Mouse (Mus musculus): ENCODE measurements around the gene Gm20696. TPM values are rescaled to one million over a fixed set of nuclear protein-coding genes. Genes with fewer than 3 reads are reported as not detected.

Gene Gm20696
- polyA plus RNA-seq, 1 experiment = 3.0 TPM

DNA sequence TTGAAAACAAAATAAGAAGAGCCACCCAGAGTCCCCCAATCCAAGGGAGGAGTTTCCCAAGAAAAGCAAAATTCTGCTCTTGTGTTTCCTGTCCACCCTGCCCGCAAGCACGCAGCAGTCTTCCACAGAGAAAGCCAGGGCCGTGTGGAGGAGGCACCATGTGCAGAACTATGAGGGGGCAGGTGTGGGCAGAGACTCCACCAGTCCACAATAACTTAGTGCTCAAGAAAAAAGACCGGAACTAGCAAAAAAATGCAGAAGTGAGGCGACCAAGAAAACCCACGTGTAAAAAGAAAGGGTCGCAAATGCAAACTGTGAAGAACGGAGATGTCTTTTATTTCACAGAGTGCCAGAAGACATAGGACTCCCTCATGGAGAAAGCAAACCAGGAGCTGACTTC is 371.1 kb downstream of the Gm20696 start:
- no peak for TF ChIP-seq CTCF (IDR thresholded peaks at IDR 0.05; ENCODE audit: low read depth, low read length)
- Histone ChIP-seq H3K4me1 (ENCODE audit: control insufficient read depth, insufficient read depth, low read length) (peaks cover 7% of the 10 kb centered on the region), H3K27ac (ENCODE audit: insufficient read depth, low read depth, low read length) (no peak overlapping the region), H3K4me3 (ENCODE audit: insufficient read depth, low read length) (no peak overlapping the region)

DNA sequence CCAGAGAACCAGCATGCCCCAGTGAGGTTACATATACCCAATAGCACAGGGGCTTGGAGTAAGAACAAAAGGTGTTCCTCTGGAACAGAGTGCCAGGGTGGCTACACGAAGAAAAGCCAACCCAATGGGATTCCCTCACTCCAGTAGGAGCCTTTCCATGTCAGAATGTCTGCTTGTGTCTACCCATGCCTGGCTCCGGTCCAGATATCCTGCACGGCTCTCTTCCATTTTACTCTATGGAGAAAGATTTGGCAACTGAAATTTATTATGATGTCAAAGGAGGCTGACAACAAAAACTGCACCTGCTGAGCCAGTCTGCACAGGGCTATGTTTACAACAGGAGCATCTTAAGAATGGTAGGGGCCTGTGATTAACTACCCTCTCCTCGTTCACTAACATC is 377.4 kb downstream of the Gm20696 start:
- no peaks in the 10 kb centered on the region for H3K4me1 ChIP-seq (ENCODE audit: control insufficient read depth, insufficient read depth, low read length)
- H3K27ac ChIP-seq (ENCODE audit: insufficient read depth, low read depth, low read length) = no peak overlapping the region
- no peak overlapping the region for H3K4me3 ChIP-seq (ENCODE audit: insufficient read depth, low read length)
- TF ChIP-seq POLR2A (IDR thresholded peaks at IDR 0.05; ENCODE audit: borderline replicate concordance, low read depth, low read length) (no peak), CTCF (IDR thresholded peaks at IDR 0.05; ENCODE audit: low read depth, low read length) (no peak)

DNA sequence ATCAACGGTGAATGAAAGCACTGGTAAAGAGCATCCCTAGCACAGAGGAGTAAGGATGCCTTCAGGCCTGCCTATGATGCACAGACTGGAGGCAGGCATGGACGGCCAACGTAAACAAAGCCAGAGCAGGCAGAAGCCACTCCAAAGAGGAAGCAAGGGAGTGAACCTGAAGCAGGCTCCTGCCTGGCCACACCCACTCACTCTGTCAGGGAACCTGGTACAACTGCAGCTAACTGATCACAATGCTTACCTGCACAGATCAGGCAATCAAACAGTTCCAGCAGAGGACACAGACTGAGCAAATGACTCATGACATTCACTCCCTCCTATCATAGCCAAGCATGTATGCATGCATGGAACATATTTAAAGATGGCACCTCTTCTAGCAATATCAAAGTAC is 381.6 kb downstream of the Gm20696 start:
- H3K4me3 ChIP-seq (ENCODE audit: insufficient read depth, low read length) = no peak overlapping the region
- no peaks in the 10 kb centered on the region for H3K4me1 ChIP-seq (ENCODE audit: control insufficient read depth, insufficient read depth, low read length)
- H3K27ac ChIP-seq (ENCODE audit: insufficient read depth, low read depth, low read length) = no peak overlapping the region
- TF ChIP-seq POLR2A (IDR thresholded peaks at IDR 0.05; ENCODE audit: borderline replicate concordance, low read depth, low read length) (no peak), CTCF (IDR thresholded peaks at IDR 0.05; ENCODE audit: low read depth, low read length) (no peak)

DNA sequence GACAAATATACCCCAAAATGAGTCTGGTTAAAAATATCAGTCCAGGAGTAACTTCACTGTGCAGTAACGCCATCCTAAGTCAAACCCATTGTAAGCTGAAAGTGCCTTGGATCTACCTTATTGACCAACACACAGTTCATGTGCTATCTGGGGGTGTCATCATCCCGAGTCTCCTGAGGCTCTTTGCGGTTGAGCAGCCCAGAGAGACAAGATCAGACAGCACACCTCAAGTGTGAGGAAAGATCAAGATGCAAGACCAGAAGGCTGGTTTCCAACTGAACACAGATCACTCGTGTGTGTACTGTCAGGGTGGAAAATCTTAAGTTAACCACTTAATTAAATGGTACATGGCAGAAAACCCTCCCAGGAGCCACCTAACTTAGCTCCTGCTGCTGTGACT is 382.6 kb downstream of the Gm20696 start:
- TF ChIP-seq CTCF (IDR thresholded peaks at IDR 0.05; ENCODE audit: low read depth, low read length) (no peak), POLR2A (IDR thresholded peaks at IDR 0.05; ENCODE audit: borderline replicate concordance, low read depth, low read length) (no peak)
- Histone ChIP-seq H3K27ac (ENCODE audit: insufficient read depth, low read depth, low read length) (no peak overlapping the region), H3K4me3 (ENCODE audit: insufficient read depth, low read length) (no peak overlapping the region), H3K4me1 (ENCODE audit: control insufficient read depth, insufficient read depth, low read length) (no peaks in the 10 kb centered on the region)

DNA sequence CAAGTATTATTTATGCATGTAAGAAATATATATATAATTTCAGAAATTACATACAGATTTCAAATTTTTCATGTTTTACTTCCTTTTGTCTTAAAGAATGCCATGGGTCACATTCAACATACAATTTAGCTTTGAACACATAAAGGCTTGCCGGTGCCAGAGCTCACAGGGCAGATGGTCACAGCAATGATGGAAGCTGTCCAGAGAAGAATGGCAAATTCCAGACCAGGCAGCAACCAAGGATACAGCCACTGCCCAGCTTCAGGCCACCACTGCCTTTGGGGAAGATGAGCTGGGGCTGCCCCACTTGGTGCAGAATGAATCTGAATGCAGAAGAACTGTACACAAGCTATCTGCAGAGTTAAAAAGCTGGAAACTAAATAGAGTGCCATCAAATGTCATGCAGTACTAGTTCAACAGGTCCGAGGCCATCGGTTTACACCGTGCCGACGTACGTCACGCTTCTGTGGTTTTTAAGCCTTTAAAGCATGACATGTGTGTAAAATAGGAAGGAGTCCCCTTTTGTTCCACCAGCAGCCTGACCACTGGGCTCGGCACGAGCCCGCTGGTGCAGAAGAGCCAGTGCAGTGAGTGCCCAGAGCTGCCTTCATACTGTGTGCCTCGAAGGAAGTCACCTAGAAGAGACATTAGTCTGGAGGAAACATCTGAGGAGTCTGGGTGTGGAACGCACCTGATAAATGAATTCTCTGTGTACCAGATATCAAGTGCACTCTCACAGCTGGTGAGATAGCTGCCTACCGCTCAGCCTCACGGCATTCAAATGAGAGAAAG is 383.5 kb downstream of the Gm20696 start:
- no peaks in the 10 kb centered on the region for H3K4me1 ChIP-seq (ENCODE audit: control insufficient read depth, insufficient read depth, low read length)
- no peak for TF ChIP-seq CTCF (IDR thresholded peaks at IDR 0.05; ENCODE audit: low read depth, low read length)
- TF ChIP-seq POLR2A (IDR thresholded peaks at IDR 0.05; ENCODE audit: borderline replicate concordance, low read depth, low read length) = no peak
- no peak overlapping the region for H3K4me3 ChIP-seq (ENCODE audit: insufficient read depth, low read length)
- H3K27ac ChIP-seq (ENCODE audit: insufficient read depth, low read depth, low read length) = no peak overlapping the region

DNA sequence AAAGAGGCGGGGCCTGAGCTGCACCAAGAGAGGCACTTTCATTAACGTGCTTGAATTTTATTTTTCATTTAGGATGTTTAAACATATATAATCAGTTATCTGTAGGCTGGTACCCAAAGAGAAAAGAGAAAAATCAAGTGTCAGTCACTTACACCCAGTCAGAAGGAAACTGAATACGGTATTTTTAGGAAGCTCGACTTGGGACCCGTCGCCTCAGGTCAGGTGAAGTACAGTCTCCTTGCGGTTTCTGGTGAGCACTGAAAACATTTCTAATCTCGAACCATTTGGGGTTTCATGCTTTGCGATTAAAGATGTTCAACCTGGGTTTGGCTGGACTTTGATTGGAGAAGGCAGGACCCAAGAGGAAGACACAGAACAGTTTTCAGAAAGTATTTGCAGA is 385.2 kb downstream of the Gm20696 start:
- H3K4me3 ChIP-seq (ENCODE audit: insufficient read depth, low read length) = no peak overlapping the region
- TF ChIP-seq CTCF (IDR thresholded peaks at IDR 0.05; ENCODE audit: low read depth, low read length) = no peak
- TF ChIP-seq POLR2A (IDR thresholded peaks at IDR 0.05; ENCODE audit: borderline replicate concordance, low read depth, low read length) = no peak
- no peaks in the 10 kb centered on the region for H3K4me1 ChIP-seq (ENCODE audit: control insufficient read depth, insufficient read depth, low read length)
- no peak overlapping the region for H3K27ac ChIP-seq (ENCODE audit: insufficient read depth, low read depth, low read length)

DNA sequence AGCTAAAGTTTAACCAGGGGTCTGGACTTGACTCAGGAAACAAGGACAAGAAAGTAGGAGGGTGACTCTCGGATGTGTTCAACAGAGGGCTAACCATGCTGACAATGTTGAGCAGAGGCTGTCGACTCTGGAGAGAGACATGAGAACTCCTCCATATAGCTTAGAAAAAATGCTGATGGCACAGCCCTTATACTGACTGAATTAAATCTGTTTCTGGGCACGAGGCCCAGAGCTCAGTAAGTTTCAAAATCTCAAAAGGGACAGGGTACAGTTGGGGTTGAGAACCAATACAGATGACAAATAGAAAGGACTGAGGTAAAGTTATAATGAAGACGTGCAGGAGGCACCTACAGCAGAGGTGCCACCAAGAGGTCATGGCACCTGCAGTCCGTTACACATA is 386.0 kb downstream of the Gm20696 start:
- Histone ChIP-seq H3K27ac (ENCODE audit: insufficient read depth, low read depth, low read length) (no peak overlapping the region), H3K4me3 (ENCODE audit: insufficient read depth, low read length) (no peak overlapping the region)

DNA sequence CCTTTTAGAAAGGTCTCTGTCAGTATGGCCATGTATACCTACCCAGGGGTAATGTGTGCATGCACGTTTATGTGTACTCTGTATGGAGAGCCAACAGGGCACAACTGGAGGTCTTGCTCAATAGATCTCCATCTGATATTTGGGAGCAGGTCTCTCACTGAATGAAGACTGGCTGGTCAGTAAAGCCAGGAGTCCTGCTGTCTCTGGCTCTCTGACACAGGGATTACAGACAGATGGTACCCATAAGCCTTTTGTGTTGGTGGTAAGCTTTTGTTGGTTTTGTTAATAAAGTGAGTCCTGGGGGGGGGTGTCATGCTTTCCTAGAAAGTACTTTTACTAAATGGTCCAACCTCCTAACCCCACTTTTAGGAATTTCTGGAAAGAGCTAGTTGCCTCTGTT is 389.3 kb downstream of the Gm20696 start:
- H3K4me1 ChIP-seq (ENCODE audit: control insufficient read depth, insufficient read depth, low read length) = no peaks in the 10 kb centered on the region
- no peak overlapping the region for H3K27ac ChIP-seq (ENCODE audit: insufficient read depth, low read depth, low read length)
- H3K4me3 ChIP-seq (ENCODE audit: insufficient read depth, low read length) = no peak overlapping the region
- TF ChIP-seq CTCF (IDR thresholded peaks at IDR 0.05; ENCODE audit: low read depth, low read length) (no peak), POLR2A (IDR thresholded peaks at IDR 0.05; ENCODE audit: borderline replicate concordance, low read depth, low read length) (no peak)

More for the DNA sequence above, 386.0 kb downstream of the Gm20696 start:
- no peaks in the 10 kb centered on the region for H3K4me1 ChIP-seq (ENCODE audit: control insufficient read depth, insufficient read depth, low read length)
- TF ChIP-seq POLR2A (IDR thresholded peaks at IDR 0.05; ENCODE audit: borderline replicate concordance, low read depth, low read length) (no peak), CTCF (IDR thresholded peaks at IDR 0.05; ENCODE audit: low read depth, low read length) (no peak)

DNA sequence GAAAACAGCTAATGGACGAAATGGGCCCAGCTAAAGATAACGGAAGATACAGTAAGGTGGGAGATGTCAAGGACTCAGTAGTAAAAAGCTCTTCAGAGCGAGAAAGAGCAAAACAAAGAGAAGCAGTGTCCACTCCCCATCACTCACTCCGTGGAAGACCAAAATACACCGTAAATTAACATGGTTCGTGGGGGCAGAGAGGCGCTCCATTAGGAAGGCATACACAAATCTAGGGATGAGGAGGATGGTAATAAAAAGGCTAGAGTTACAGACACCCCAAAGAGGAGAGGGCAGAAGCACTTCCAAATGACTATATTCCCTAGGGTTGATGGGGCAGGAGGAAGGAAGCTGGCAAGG is 390.3 kb downstream of the Gm20696 start:
- no peaks in the 10 kb centered on the region for H3K4me1 ChIP-seq (ENCODE audit: control insufficient read depth, insufficient read depth, low read length)
- TF ChIP-seq CTCF (IDR thresholded peaks at IDR 0.05; ENCODE audit: low read depth, low read length) (no peak), POLR2A (IDR thresholded peaks at IDR 0.05; ENCODE audit: borderline replicate concordance, low read depth, low read length) (no peak)
- no peak overlapping the region for H3K27ac ChIP-seq (ENCODE audit: insufficient read depth, low read depth, low read length)
- H3K4me3 ChIP-seq (ENCODE audit: insufficient read depth, low read length) = no peak overlapping the region

DNA sequence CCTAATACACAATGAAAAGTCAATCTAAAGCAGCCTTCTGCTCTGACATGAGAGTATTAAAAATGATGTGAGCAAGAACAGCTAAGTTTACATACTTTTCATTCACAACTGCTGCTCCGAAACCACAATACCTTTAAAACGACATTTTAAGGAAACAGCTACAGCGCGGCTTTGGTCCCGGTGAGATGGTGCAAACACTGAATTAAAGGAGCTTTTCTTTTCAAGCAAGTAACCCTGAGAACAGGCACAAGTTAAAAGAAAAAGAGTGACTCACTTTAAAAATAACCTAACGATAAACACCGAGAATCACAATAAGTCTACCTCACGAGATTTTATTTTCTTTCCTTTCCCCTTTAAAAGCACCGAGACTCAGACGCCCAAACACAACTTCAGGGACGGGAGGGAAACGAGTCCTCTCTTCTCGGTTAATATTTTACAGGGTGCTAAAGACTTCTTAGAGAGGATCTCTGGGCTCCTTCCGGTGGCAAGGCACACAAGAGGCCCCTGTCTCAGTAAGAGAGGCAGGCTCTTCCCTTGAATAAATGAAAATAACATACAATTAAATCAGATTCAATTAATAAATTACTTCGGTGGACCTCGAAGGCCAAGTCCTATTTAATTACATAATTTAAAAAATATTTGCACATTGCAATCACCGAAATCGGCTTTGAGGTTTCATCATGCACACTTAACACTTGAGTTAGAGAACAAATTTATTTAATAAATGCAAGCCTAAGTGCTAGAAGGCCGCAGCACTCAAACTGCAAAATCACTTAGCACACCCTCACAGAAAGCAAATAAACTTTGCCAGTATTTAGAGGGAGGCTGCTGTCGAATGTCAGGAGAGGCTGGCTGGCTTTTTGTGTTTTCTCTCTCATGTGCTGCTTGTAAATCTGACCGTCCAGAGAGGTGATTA is 391.0 kb downstream of the Gm20696 start:
- Histone ChIP-seq H3K27ac (ENCODE audit: insufficient read depth, low read depth, low read length) (no peak overlapping the region), H3K4me1 (ENCODE audit: control insufficient read depth, insufficient read depth, low read length) (no peaks in the 10 kb centered on the region), H3K4me3 (ENCODE audit: insufficient read depth, low read length) (no peak overlapping the region)
- TF ChIP-seq CTCF (IDR thresholded peaks at IDR 0.05; ENCODE audit: low read depth, low read length) = no peak
- no peak for TF ChIP-seq POLR2A (IDR thresholded peaks at IDR 0.05; ENCODE audit: borderline replicate concordance, low read depth, low read length)

All from bone marrow macrophage, adult 2 months (primary cell).